In the genomic region with DNA sequence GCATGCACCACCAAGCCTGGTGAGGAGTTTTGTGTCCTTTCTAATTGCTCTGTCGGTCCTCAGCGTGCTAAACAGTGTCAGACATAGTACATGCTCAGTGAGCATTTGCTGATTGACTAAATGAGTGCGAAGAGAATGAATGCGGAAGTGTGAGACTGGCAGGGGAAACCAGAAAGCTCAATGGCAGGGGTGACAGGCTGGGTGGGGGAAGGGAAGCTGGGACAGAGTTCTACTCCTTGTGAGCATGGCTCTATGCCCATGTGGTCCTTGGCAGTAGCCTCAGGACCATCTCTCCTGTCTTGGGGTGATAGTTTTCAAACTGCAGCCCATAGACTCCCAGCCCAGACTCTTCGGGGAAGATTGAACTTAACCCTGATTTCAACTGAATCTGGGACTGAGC, we compare ENCODE assay signal across 30 mouse cellular contexts. TPM values are rescaled to one million over a fixed set of nuclear protein-coding genes. Genes with fewer than 3 reads are reported as not detected.
DNase-seq lines count a peak whose midpoint lies in the region; ATAC-seq lines count a peak whose summit lies in the region.
"Had no signal": no experiment of that assay in that cellular context is flagged by ENCODE, and none has a peak within 500 bp of the region (broad histone marks: within the 10 kb centered on the region; RNA-seq: fewer than 3 reads in every experiment).

No protein-coding gene starts in this region.

- no peak overlapping the region for H3K4me2 ChIP-seq in forebrain, embryonic 14.5 days (ENCODE audit: low read length)
- no peak overlapping the region for H3K4me2 ChIP-seq in forebrain, embryonic 13.5 days
- H3K4me2 ChIP-seq: embryonic facial prominence, embryonic 15.5 days; forebrain, embryonic 15.5 days; heart, embryonic 12.5 days; intestine, embryonic 15.5 days; limb, embryonic 13.5 days; liver, embryonic 11.5 days; lung, embryonic 15.5 days; midbrain, embryonic 11.5 days; neural tube, embryonic 12.5 days had no signal

- H3K27me3 ChIP-seq in forebrain, embryonic 14.5 days (replicated peaks; ENCODE audit: control insufficient read depth, insufficient read depth, low read length): no peaks in the 10 kb centered on the region
- no peaks in the 10 kb centered on the region for H3K27me3 ChIP-seq in forebrain, embryonic 13.5 days
- peaks cover 15% of the 10 kb centered on the region for H3K27me3 ChIP-seq in midbrain, embryonic 10.5 days (ENCODE audit: low read depth, poor library complexity, severe bottlenecking)
- H3K27me3 ChIP-seq: embryonic facial prominence, embryonic 15.5 days; forebrain, embryonic 15.5 days; intestine, embryonic 15.5 days; limb, embryonic 13.5 days; lung, embryonic 15.5 days; neural tube, embryonic 12.5 days had no signal

- H3K27ac ChIP-seq in forebrain, embryonic 14.5 days (ENCODE audit: low read depth, low read length): no peak overlapping the region
- no peak overlapping the region for H3K27ac ChIP-seq in forebrain, embryonic 13.5 days
- no peak overlapping the region for H3K27ac ChIP-seq in midbrain, embryonic 10.5 days (replicated peaks)
- H3K27ac ChIP-seq: embryonic facial prominence, embryonic 10.5 days; embryonic facial prominence, embryonic 15.5 days; gastrocnemius, adult 2 months; heart, adult 2 months; intestine, embryonic 15.5 days; kidney, postnatal 0 days; limb, embryonic 13.5 days; lung, embryonic 15.5 days; neural tube, embryonic 12.5 days had no signal

- WGBS in forebrain, embryonic 14.5 days: 45% methylated on average over 5 of the region's 5 CpGs
- 66% methylated on average over 5 of the region's 5 CpGs for WGBS in forebrain, embryonic 13.5 days
- 77% methylated on average over 5 of the region's 5 CpGs for WGBS in midbrain, embryonic 10.5 days

- H3K4me1 ChIP-seq in forebrain, embryonic 14.5 days (ENCODE audit: control insufficient read depth, insufficient read depth, low read length): no peaks in the 10 kb centered on the region
- H3K4me1 ChIP-seq in forebrain, embryonic 13.5 days: peaks cover 24% of the 10 kb centered on the region
- peaks cover 28% of the 10 kb centered on the region for H3K4me1 ChIP-seq in midbrain, embryonic 10.5 days
- H3K4me1 ChIP-seq: embryonic facial prominence, embryonic 15.5 days; intestine, embryonic 15.5 days; lung, embryonic 15.5 days had no signal

- no peaks in the 10 kb centered on the region for H3K36me3 ChIP-seq in forebrain, embryonic 14.5 days (ENCODE audit: control insufficient read depth, insufficient read depth, low read length)
- no peaks in the 10 kb centered on the region for H3K36me3 ChIP-seq in forebrain, embryonic 13.5 days (ENCODE audit: poor library complexity, severe bottlenecking)
- no peaks in the 10 kb centered on the region for H3K36me3 ChIP-seq in midbrain, embryonic 10.5 days
- H3K36me3 ChIP-seq: embryonic facial prominence, embryonic 10.5 days; embryonic facial prominence, embryonic 15.5 days; forebrain, embryonic 15.5 days; heart, embryonic 12.5 days; hindbrain, embryonic 10.5 days; intestine, embryonic 15.5 days; limb, embryonic 13.5 days; lung, embryonic 15.5 days; neural tube, embryonic 12.5 days had no signal

- no peaks in the 10 kb centered on the region for H3K9me3 ChIP-seq in forebrain, embryonic 14.5 days (replicated peaks; ENCODE audit: control insufficient read depth, low read length)
- no peaks in the 10 kb centered on the region for H3K9me3 ChIP-seq in forebrain, embryonic 13.5 days (replicated peaks)
- no peaks in the 10 kb centered on the region for H3K9me3 ChIP-seq in midbrain, embryonic 10.5 days (replicated peaks)
- H3K9me3 ChIP-seq: embryonic facial prominence, embryonic 10.5 days; embryonic facial prominence, embryonic 15.5 days; forebrain, embryonic 15.5 days; heart, embryonic 12.5 days; hindbrain, embryonic 10.5 days; intestine, embryonic 15.5 days; limb, embryonic 13.5 days; lung, embryonic 15.5 days; neural tube, embryonic 12.5 days had no signal

- peak; percentile 45 for DNase-seq in forebrain, embryonic 14.5 days (ENCODE audit: low spot score)
- peak; percentile 44 for DNase-seq in A20 (ENCODE audit: low read depth, low spot score)
- peak; percentile 79 for DNase-seq in Muller cell, postnatal 12 days (ENCODE audit: inconsistent ontology term)
- peak; percentile 95 to 97 for DNase-seq in cerebellum, postnatal 10 days
- no peak for DNase-seq in midbrain, embryonic 10.5 days (ENCODE audit: low spot score)
- no peak for DNase-seq in layer of hippocampus, postnatal 25 days (ENCODE audit: extremely low spot score in 1 of 2, low spot score in 1 of 2)
- no peak for DNase-seq in ovary, postnatal 10 days (ENCODE audit: low spot score)
- DNase-seq: adrenal gland, adult 8-10 months; B cell, adult 2 months; gastrocnemius, adult 2 months; gastrocnemius, postnatal 36 days; heart, adult 2 months; kidney, adult 8-10 months; kidney, postnatal 4 days; right cerebral cortex, postnatal 14 days had no signal

- no peak overlapping the region for H3K4me3 ChIP-seq in forebrain, embryonic 14.5 days (ENCODE audit: low read depth, low read length)
- no peak overlapping the region for H3K4me3 ChIP-seq in forebrain, embryonic 13.5 days
- H3K4me3 ChIP-seq in midbrain, embryonic 10.5 days: no peak overlapping the region
- H3K4me3 ChIP-seq: embryonic facial prominence, embryonic 10.5 days; embryonic facial prominence, embryonic 15.5 days; forebrain, embryonic 15.5 days; gastrocnemius, adult 2 months; heart, adult 2 months; heart, embryonic 12.5 days; hindbrain, embryonic 10.5 days; intestine, embryonic 15.5 days; limb, embryonic 13.5 days; lung, embryonic 15.5 days; myocyte; neural tube, embryonic 12.5 days had no signal

- H3K9ac ChIP-seq in forebrain, embryonic 14.5 days (ENCODE audit: low read length): no peak overlapping the region
- no peak overlapping the region for H3K9ac ChIP-seq in forebrain, embryonic 13.5 days
- H3K9ac ChIP-seq: embryonic facial prominence, embryonic 15.5 days; forebrain, embryonic 15.5 days; heart, embryonic 12.5 days; intestine, embryonic 15.5 days; lung, embryonic 15.5 days; neural tube, embryonic 12.5 days had no signal

- peak; percentile 49; the same call in 1 of the 2 replicates for ATAC-seq in forebrain, embryonic 14.5 days
- no peak for ATAC-seq in forebrain, embryonic 13.5 days
- ATAC-seq: forebrain, embryonic 15.5 days; intestine, embryonic 15.5 days; midbrain, embryonic 16.5 days had no signal

RNA-seq across cellular contexts. Expression of gene Syt2, which starts 52.0 kb away (rescaled TPM):
- 0.94 and 1.2 TPM in 2 replicates for polyA plus RNA-seq in forebrain, embryonic 14.5 days (2014; fragmentation: Nextera tagmentation; extraction: Ambion mirVana)
- polyA plus RNA-seq in forebrain, embryonic 13.5 days (2015; fragmentation: Nextera tagmentation; extraction: Ambion mirVana): 1.1 TPM in 2 replicates
- 2.7 TPM in 2 replicates for polyA plus RNA-seq in midbrain, embryonic 10.5 days (2016; fragmentation: Nextera tagmentation; extraction: Ambion mirVana)
- 10 to 100 TPM; 22.2 to 23.6 TPM for total RNA-seq in layer of hippocampus, postnatal 25 days (2021)
- total RNA-seq: gastrocnemius, adult 2 months; gastrocnemius, postnatal 36 days had no signal

Comparison
In these comparisons a context has a peak if more than half of its experiments do, and no peak if none do; other contexts are left out.
1. DNase-seq: peak in forebrain, embryonic 14.5 days (single experiment), A20 (single experiment), Muller cell, postnatal 12 days (single experiment) and cerebellum, postnatal 10 days (2 of 2); none in midbrain, embryonic 10.5 days (single experiment), layer of hippocampus, postnatal 25 days (0 of 2) and ovary, postnatal 10 days (single experiment).